Mouse (Mus musculus): ENCODE data around the gene Sh2d1b1.

DNA sequence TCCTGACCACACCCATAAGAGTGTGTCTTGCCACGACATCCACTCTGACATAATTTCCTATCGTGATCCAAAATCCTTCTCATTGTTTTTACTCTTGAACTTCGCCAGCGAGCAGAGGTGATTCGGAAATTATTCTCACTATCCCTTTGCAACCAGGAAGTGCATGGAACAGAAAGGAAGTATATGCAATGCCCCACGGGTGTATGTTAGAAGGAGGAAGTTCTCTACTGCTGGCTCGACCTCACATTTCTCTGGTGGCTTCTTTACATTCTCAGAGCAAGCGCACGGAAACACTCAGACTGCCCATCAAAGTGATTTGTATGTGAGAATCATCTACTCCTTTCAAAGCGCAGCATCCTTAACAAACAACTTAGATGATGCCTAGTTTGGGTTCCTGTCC, 27.9 kb downstream of the Sh2d1b1 start:
- TF ChIP-seq GATA1 (IDR thresholded peaks at IDR 0.05; ENCODE audit: borderline replicate concordance, low read length) (no peak), FLI1 (IDR thresholded peaks at IDR 0.05; ENCODE audit: low read length) (no peak)
